Comparison of ENCODE assay signal across 9 mouse cellular contexts in genomic region chr6:145515859-145516581, GRCm38 (mm10).
DNase-seq lines count a peak whose midpoint lies in the region; ATAC-seq lines count a peak whose summit lies in the region.
"Had no signal": no experiment of that assay in that cellular context is flagged by ENCODE, and none has a peak within 500 bp of the region (broad histone marks: within the 10 kb centered on the region; RNA-seq: fewer than 3 reads in every experiment).

No protein-coding gene starts in this region.

- H3K9ac ChIP-seq in limb, embryonic 11.5 days (ENCODE audit: low read length), result no peak overlapping the region
- no peak overlapping the region for H3K9ac ChIP-seq in neural tube, embryonic 15.5 days (replicated peaks)
- H3K9ac ChIP-seq: neural tube, embryonic 13.5 days had no signal

- 0 out of 2 replicates have a peak overlapping the region, but pooled peaks have one; percentile 0 for H3K27ac ChIP-seq in limb, embryonic 11.5 days (replicated peaks; ENCODE audit: low read depth, low read length)
- H3K27ac ChIP-seq in neural tube, embryonic 15.5 days (replicated peaks), result no peak overlapping the region
- H3K27ac ChIP-seq: neural tube, embryonic 13.5 days had no signal

- H3K9me3 ChIP-seq in limb, embryonic 11.5 days (ENCODE audit: control insufficient read depth, low read length), result peaks cover 3% of the 10 kb centered on the region; the same call in 1 of the 2 replicates
- H3K9me3 ChIP-seq in neural tube, embryonic 15.5 days (replicated peaks), result no peaks in the 10 kb centered on the region

- ATAC-seq in limb, embryonic 11.5 days (ENCODE audit: insufficient number of reproducible peaks, low FRiP score, low TSS enrichment, low read depth), result peak; percentile 85
- peak; percentile 51; the same call in 1 of the 2 replicates for ATAC-seq in neural tube, embryonic 15.5 days (ENCODE audit: low FRiP score)
- ATAC-seq in megakaryocyte-erythroid progenitor cell, adult 5-6 weeks (replicated peaks; ENCODE audit: low FRiP score, low TSS enrichment, poor library complexity, severe bottlenecking), result no peak

- H3K27me3 ChIP-seq in limb, embryonic 11.5 days (ENCODE audit: control insufficient read depth, insufficient read depth, low read length), result no peaks in the 10 kb centered on the region
- no peaks in the 10 kb centered on the region for H3K27me3 ChIP-seq in neural tube, embryonic 15.5 days (replicated peaks)
- H3K27me3 ChIP-seq: neural tube, embryonic 13.5 days had no signal

- no peaks in the 10 kb centered on the region for H3K36me3 ChIP-seq in limb, embryonic 11.5 days (ENCODE audit: control insufficient read depth, insufficient read depth, low read length)
- H3K36me3 ChIP-seq in neural tube, embryonic 15.5 days, result no peaks in the 10 kb centered on the region
- H3K36me3 ChIP-seq: neural tube, embryonic 13.5 days had no signal

- peak; percentile 12 to 28 for DNase-seq in left cerebral cortex, postnatal 14 days (ENCODE audit: low spot score in 2 of 2)
- DNase-seq in left cerebral cortex, postnatal 4 days, result no peak
- DNase-seq in heart, adult 9 months (ENCODE audit: low spot score in 2 of 2), result peak; percentile 8 to 27
- DNase-seq in limb, embryonic 11.5 days (ENCODE audit: low spot score), result peak; percentile 69
- no peak for DNase-seq in urinary bladder, adult 18-20 months (ENCODE audit: low spot score in 2 of 2)
- no peak for DNase-seq in gastrocnemius, postnatal 14 days

- intact Hi-C loops in left cerebral cortex, postnatal 14 days (cut with DNase I), result no loop called here
- intact Hi-C loops in left cerebral cortex, postnatal 4 days (cut with DNase I), result no loop called here
- intact Hi-C loops in gastrocnemius, postnatal 14 days (cut with DNase I; ENCODE audit: low total_unique reads), result no loop called here

- no peak overlapping the region for H3K4me2 ChIP-seq in limb, embryonic 11.5 days (ENCODE audit: low read depth, severe bottlenecking)
- H3K4me2 ChIP-seq in neural tube, embryonic 15.5 days, result no peak overlapping the region
- H3K4me2 ChIP-seq: neural tube, embryonic 13.5 days had no signal

- WGBS in limb, embryonic 11.5 days, result 27% methylated on average over 10 of the region's 10 CpGs
- 55% methylated on average over 10 of the region's 10 CpGs for WGBS in neural tube, embryonic 15.5 days

- peaks cover 17% of the 10 kb centered on the region for H3K4me1 ChIP-seq in limb, embryonic 11.5 days (ENCODE audit: control insufficient read depth, insufficient read depth, low read length)
- H3K4me1 ChIP-seq in neural tube, embryonic 15.5 days, result peaks cover 16% of the 10 kb centered on the region

- no peak overlapping the region for H3K4me3 ChIP-seq in limb, embryonic 11.5 days (ENCODE audit: low read depth, low read length)
- no peak overlapping the region for H3K4me3 ChIP-seq in neural tube, embryonic 15.5 days (replicated peaks)
- H3K4me3 ChIP-seq: neural tube, embryonic 13.5 days had no signal

Comparison
In these comparisons a context has a peak if more than half of its experiments do, and no peak if none do; other contexts are left out.
1. DNase-seq: peak in left cerebral cortex, postnatal 14 days (2 of 2), heart, adult 9 months (2 of 2) and limb, embryonic 11.5 days (single experiment); none in left cerebral cortex, postnatal 4 days (single experiment), urinary bladder, adult 18-20 months (0 of 2) and gastrocnemius, postnatal 14 days (single experiment).